Mouse (Mus musculus) ES-Bruce4 (cell line): ENCODE measurements around the gene Cyp27a1.

Experiments
- CTCF ChIP-seq: IDR thresholded peaks from one replicate; pipeline ENCODE4 v1.8.1; 2011; ENCODE audit warnings: low read depth, low read length
- EP300 ChIP-seq: IDR thresholded peaks from 2 replicates; pipeline ENCODE4 v1.6.1; 2011; ENCODE audit warnings: low read depth, low read length; ENCODE audit not compliant: insufficient read depth
- POLR2A ChIP-seq: IDR thresholded peaks from one replicate; pipeline ENCODE4 v1.8.1; 2011; ENCODE audit warnings: low read length; ENCODE audit not compliant: insufficient read depth

GRCm38 (mm10) chr1:74775816-74776215, 62.4 kb downstream of the Cyp27a1 start:
- TF ChIP-seq CTCF (peak; percentile 46), EP300 (no peak), POLR2A (no peak)
